Mouse (Mus musculus): Measurements from ENCODE around the gene Sirt7. TPM values are rescaled to one million over a fixed set of nuclear protein-coding genes. Genes with fewer than 3 reads are reported as not detected.

Sirt7 gene
- polyA plus RNA-seq, 1 experiment, result 10.8 TPM

GRCm38 (mm10) chr11:120575940-120576339 is 49.1 kb downstream of the Sirt7 start:
- Histone ChIP-seq H3K4me1 (ENCODE audit: control insufficient read depth, insufficient read depth, low read length) (peaks cover 4% of the 10 kb centered on the region), H3K27me3 (ENCODE audit: control insufficient read depth, insufficient read depth, low read length, poor library complexity, severe bottlenecking) (no peaks in the 10 kb centered on the region)

DNA sequence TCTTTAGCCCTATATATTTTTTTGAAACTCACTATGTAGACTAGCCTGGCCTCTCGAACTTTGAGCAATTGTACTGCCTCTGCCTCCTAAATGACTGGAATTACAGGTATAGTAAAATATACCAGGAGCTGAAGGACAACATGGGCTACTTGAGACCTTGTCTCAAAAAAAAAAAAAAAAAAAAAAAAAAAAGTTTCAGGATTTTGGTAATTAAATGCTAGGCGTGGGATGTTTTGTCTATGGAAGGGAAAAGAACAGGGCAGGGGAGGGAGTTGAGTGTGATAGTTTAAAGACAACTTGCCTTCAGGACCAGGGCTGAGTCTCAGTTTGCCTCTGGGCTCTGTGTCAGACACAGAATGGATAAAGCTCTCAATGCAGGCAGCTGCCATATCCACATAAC is 50.0 kb downstream of the Sirt7 start:
- H3K9ac ChIP-seq (ENCODE audit: low read depth, poor library complexity, severe bottlenecking), result no peak overlapping the region
- H3K27ac ChIP-seq (ENCODE audit: insufficient read depth, low read length), result no peak overlapping the region
- H3K9me3 ChIP-seq (replicated peaks; ENCODE audit: control insufficient read depth, insufficient read depth, low read length, poor library complexity, severe bottlenecking), result no peaks in the 10 kb centered on the region
- no peaks in the 10 kb centered on the region for H3K27me3 ChIP-seq (ENCODE audit: control insufficient read depth, insufficient read depth, low read length, poor library complexity, severe bottlenecking)
- TF ChIP-seq POLR2A (IDR thresholded peaks at IDR 0.05; ENCODE audit: insufficient read depth, low read length) (no peak), EP300 (IDR thresholded peaks at IDR 0.05; ENCODE audit: insufficient read depth, low read depth, low read length) (no peak), CTCF (IDR thresholded peaks at IDR 0.05; ENCODE audit: low read depth, low read length) (no peak)
- H3K4me3 ChIP-seq (ENCODE audit: low read depth, low read length), result no peak overlapping the region
- H3K4me1 ChIP-seq (ENCODE audit: control insufficient read depth, insufficient read depth, low read length), result peaks cover 4% of the 10 kb centered on the region
- peaks cover 36% of the 10 kb centered on the region for H3K36me3 ChIP-seq (ENCODE audit: control insufficient read depth, insufficient read depth, low read length, poor library complexity, severe bottlenecking)

More at GRCm38 (mm10) chr11:120575940-120576339, 49.1 kb downstream of the Sirt7 start:
- Histone ChIP-seq H3K27ac (ENCODE audit: insufficient read depth, low read length) (no peak overlapping the region), H3K9me3 (replicated peaks; ENCODE audit: control insufficient read depth, insufficient read depth, low read length, poor library complexity, severe bottlenecking) (no peaks in the 10 kb centered on the region), H3K9ac (ENCODE audit: low read depth, poor library complexity, severe bottlenecking) (no peak overlapping the region), H3K4me3 (ENCODE audit: low read depth, low read length) (no peak overlapping the region), H3K36me3 (ENCODE audit: control insufficient read depth, insufficient read depth, low read length, poor library complexity, severe bottlenecking) (peaks cover 28% of the 10 kb centered on the region)
- TF ChIP-seq EP300 (IDR thresholded peaks at IDR 0.05; ENCODE audit: insufficient read depth, low read depth, low read length) (no peak), POLR2A (IDR thresholded peaks at IDR 0.05; ENCODE audit: insufficient read depth, low read length) (no peak), CTCF (IDR thresholded peaks at IDR 0.05; ENCODE audit: low read depth, low read length) (no peak)

- H3K27ac ChIP-seq (ENCODE audit: insufficient read depth, low read length), result no peak overlapping the region
- H3K9ac ChIP-seq (ENCODE audit: low read depth, poor library complexity, severe bottlenecking), result peak overlapping the region; percentile 79
- no peaks in the 10 kb centered on the region for H3K27me3 ChIP-seq (ENCODE audit: control insufficient read depth, insufficient read depth, low read length, poor library complexity, severe bottlenecking)
- H3K4me1 ChIP-seq (ENCODE audit: control insufficient read depth, insufficient read depth, low read length), result peaks cover 2% of the 10 kb centered on the region
- peaks cover 33% of the 10 kb centered on the region for H3K36me3 ChIP-seq (ENCODE audit: control insufficient read depth, insufficient read depth, low read length, poor library complexity, severe bottlenecking)
- no peaks in the 10 kb centered on the region for H3K9me3 ChIP-seq (replicated peaks; ENCODE audit: control insufficient read depth, insufficient read depth, low read length, poor library complexity, severe bottlenecking)
- peak overlapping the region; percentile 65 for H3K4me3 ChIP-seq (ENCODE audit: low read depth, low read length)
- no peak for TF ChIP-seq EP300 (IDR thresholded peaks at IDR 0.05; ENCODE audit: insufficient read depth, low read depth, low read length)
- TF ChIP-seq CTCF (IDR thresholded peaks at IDR 0.05; ENCODE audit: low read depth, low read length), result no peak
- TF ChIP-seq POLR2A (IDR thresholded peaks at IDR 0.05; ENCODE audit: insufficient read depth, low read length), result no peak
These were observed 50.8 kb downstream of the Sirt7 start for GRCm38 (mm10) chr11:120574278-120574600.

DNA sequence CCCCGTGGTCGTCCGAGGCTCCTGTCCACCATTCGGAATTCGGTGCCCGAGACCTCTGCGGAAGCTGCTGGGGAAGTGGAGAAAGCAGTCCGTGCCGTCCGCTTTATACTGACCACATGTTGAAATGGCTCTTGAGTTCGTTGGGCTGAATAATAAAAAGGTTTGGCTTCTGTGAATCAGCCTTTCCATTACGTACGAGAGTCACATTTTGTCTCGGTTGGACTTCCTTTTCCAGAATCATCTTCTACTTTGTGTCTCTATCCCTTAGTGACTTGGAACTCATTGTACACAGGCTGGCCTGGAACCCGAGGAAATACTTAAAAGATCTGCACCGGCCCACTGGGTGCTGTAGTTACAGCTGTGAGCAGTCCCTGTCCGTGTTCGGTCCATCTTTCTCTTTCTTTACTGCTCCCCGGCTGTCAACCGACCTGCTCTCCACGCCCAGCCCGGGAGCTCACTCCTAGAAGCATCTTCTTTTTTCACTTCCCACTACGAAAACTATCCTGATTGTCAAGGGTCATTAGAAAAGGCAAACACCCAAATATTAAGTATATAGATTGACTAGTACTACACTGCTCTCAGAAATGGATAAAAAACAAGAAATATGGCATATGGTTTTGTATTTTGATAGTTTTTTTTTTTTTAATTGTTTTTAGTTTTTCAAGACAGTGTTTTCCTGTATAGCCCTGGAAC is 51.3 kb downstream of the Sirt7 start:
- Histone ChIP-seq H3K4me1 (ENCODE audit: control insufficient read depth, insufficient read depth, low read length) (no peaks in the 10 kb centered on the region), H3K27ac (ENCODE audit: insufficient read depth, low read length) (no peak overlapping the region), H3K9me3 (replicated peaks; ENCODE audit: control insufficient read depth, insufficient read depth, low read length, poor library complexity, severe bottlenecking) (no peaks in the 10 kb centered on the region), H3K27me3 (ENCODE audit: control insufficient read depth, insufficient read depth, low read length, poor library complexity, severe bottlenecking) (no peaks in the 10 kb centered on the region), H3K4me3 (ENCODE audit: low read depth, low read length) (peak overlapping the region; percentile 86), H3K9ac (ENCODE audit: low read depth, poor library complexity, severe bottlenecking) (peak overlapping the region; percentile 79), H3K36me3 (ENCODE audit: control insufficient read depth, insufficient read depth, low read length, poor library complexity, severe bottlenecking) (peaks cover 29% of the 10 kb centered on the region)
- TF ChIP-seq CTCF (IDR thresholded peaks at IDR 0.05; ENCODE audit: low read depth, low read length) (no peak), POLR2A (IDR thresholded peaks at IDR 0.05; ENCODE audit: insufficient read depth, low read length) (no peak), EP300 (IDR thresholded peaks at IDR 0.05; ENCODE audit: insufficient read depth, low read depth, low read length) (no peak)

GRCm38 (mm10) chr11:120572752-120573584 is 52.1 kb downstream of the Sirt7 start, which contains the start of gene P4hb:
Gene P4hb (minus strand): TSS chr11:120573253.
- H3K9me3 ChIP-seq (replicated peaks; ENCODE audit: control insufficient read depth, insufficient read depth, low read length, poor library complexity, severe bottlenecking), result no peaks in the 10 kb centered on the region
- no peaks in the 10 kb centered on the region for H3K27me3 ChIP-seq (ENCODE audit: control insufficient read depth, insufficient read depth, low read length, poor library complexity, severe bottlenecking)
- H3K4me3 ChIP-seq (ENCODE audit: low read depth, low read length), result peak within 1 kb of the TSS; percentile 86
- peak; percentile 17; the same call in 1 of the 2 replicates for TF ChIP-seq EP300 (IDR thresholded peaks at IDR 0.05; ENCODE audit: insufficient read depth, low read depth, low read length)
- peak; percentile 79 for TF ChIP-seq POLR2A (IDR thresholded peaks at IDR 0.05; ENCODE audit: insufficient read depth, low read length)
- TF ChIP-seq CTCF (IDR thresholded peaks at IDR 0.05; ENCODE audit: low read depth, low read length), result no peak
- H3K27ac ChIP-seq (ENCODE audit: insufficient read depth, low read length), result peak within 1 kb of the TSS; percentile 23; the same call in 1 of the 2 replicates
- H3K4me1 ChIP-seq (ENCODE audit: control insufficient read depth, insufficient read depth, low read length), result no peaks in the 10 kb centered on the region
- H3K9ac ChIP-seq (ENCODE audit: low read depth, poor library complexity, severe bottlenecking), result peak within 1 kb of the TSS; percentile 79
- peaks cover 29% of the 10 kb centered on the region for H3K36me3 ChIP-seq (ENCODE audit: control insufficient read depth, insufficient read depth, low read length, poor library complexity, severe bottlenecking)

DNA sequence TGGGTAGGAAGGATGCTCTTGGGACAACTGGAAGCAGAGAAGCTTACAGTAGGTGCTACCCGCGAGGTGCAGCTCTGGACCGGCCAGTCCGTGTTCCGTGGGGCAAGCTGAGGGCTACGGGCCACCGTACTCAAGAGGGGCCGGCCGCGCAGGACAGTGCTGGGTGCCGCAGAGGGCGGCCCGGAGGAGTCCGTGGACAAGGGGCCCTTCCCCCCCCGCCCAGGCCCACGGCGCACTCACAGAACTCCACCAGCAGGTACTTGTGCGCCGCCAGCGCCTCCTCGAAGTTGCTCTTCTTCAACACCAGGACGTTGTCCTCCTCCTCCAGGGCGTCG is 52.7 kb downstream of the Sirt7 start:
- Histone ChIP-seq H3K27me3 (ENCODE audit: control insufficient read depth, insufficient read depth, low read length, poor library complexity, severe bottlenecking) (no peaks in the 10 kb centered on the region), H3K4me3 (ENCODE audit: low read depth, low read length) (peak overlapping the region; percentile 83), H3K4me1 (ENCODE audit: control insufficient read depth, insufficient read depth, low read length) (no peaks in the 10 kb centered on the region), H3K9ac (ENCODE audit: low read depth, poor library complexity, severe bottlenecking) (peak overlapping the region; percentile 79), H3K36me3 (ENCODE audit: control insufficient read depth, insufficient read depth, low read length, poor library complexity, severe bottlenecking) (peaks cover 32% of the 10 kb centered on the region), H3K27ac (ENCODE audit: insufficient read depth, low read length) (no peak overlapping the region), H3K9me3 (replicated peaks; ENCODE audit: control insufficient read depth, insufficient read depth, low read length, poor library complexity, severe bottlenecking) (no peaks in the 10 kb centered on the region)
- TF ChIP-seq POLR2A (IDR thresholded peaks at IDR 0.05; ENCODE audit: insufficient read depth, low read length) (no peak), CTCF (IDR thresholded peaks at IDR 0.05; ENCODE audit: low read depth, low read length) (no peak), EP300 (IDR thresholded peaks at IDR 0.05; ENCODE audit: insufficient read depth, low read depth, low read length) (no peak)
